Mouse (Mus musculus): ENCODE results near the gene Rarres2. TPM values are rescaled to one million over a fixed set of nuclear protein-coding genes. Genes with fewer than 3 reads are reported as not detected.
A peak's percentile ranks its signal among the peaks of the same experiment; 100 is the strongest.
"Not testable (repeated sequence)": the region's sequence is repeated elsewhere in the genome, so short reads cannot be mapped to it uniquely, and the experiment has no call there.

Gene Rarres2
- polyA plus RNA-seq, 1 experiment from 2014 or later = 14.9 TPM

- DNase-seq (ENCODE audit: low spot score) = no peak
Observed at GRCm38 (mm10) chr6:48541560-48542450, 30.8 kb downstream of the Rarres2 start.

- no peak for DNase-seq (ENCODE audit: low spot score)
Observed at GRCm38 (mm10) chr6:48540721-48541120, 31.9 kb downstream of the Rarres2 start.

DNA sequence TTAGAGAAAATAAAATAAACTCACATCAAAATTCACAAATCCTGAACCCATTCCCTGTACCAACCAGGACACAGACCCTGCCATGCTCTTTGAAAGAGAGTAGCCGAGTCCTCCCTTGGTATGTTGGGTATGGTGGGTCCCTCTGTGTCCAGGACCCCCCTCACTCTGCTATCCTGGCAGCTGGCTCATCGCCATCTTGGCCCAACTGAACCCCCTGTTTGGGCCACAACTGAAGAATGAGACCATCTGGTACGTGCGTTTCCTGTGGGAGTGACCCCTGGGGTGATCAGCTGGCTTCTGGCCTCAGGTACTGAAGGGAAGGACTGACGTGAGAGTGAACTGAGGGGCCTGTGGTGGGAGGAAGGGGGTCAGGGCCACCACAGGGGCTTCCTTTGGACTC is 32.7 kb downstream of the Rarres2 start:
- DNase-seq (ENCODE audit: low spot score) = no peak

DNA sequence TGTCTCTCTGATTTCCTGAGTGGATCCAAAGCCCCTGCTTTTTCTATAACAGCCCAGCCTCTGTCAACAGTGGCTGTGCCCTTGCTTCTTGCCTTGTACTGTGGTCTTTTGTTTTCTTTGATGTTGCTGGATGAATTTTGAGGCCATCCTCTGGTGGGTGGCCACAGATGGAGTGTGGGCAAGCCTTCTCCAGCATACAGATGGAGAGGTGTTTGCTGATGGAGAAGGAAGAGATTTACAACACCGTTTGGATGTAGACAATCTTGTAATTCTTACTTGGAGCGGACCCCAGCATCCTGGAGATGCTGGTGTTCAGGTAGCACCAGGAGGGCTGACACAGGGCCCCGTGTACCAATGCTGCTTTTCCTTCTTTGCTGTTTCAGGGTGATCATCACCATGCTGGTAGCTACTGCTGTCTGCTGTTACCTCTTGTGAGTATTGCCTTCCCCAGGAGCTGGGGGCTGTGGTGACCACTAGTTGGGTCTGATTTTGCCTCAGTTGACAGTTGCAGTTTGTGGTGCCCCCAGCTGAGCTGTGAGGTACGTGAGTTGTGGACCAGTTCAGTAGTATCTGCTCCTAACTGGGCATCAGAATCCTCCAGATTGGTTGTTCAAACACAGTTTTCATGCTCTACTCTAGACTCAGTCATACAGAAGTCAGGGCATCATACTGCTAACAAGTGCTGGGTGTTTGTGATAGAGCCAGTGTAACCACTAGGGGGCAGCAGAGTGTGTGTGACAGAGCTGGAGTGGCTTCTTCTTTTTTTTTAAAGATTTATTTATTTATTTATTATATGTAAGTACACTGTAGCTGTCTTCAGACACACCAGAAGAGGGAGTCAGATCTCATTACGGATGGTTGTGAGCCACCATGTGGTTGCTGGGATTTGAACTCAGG is 33.5 kb downstream of the Rarres2 start:
- DNase-seq (ENCODE audit: low spot score) = peak; percentile 75

- peak; percentile 38 for DNase-seq (ENCODE audit: low spot score)
Observed at GRCm38 (mm10) chr6:48537105-48537954, 35.3 kb downstream of the Rarres2 start, which contains the start of gene Atp6v0e2. Gene Atp6v0e2, plus strand, starts transcription at chr6:48537615.

- no peak for DNase-seq (ENCODE audit: low spot score)
Observed at GRCm38 (mm10) chr6:48536091-48536490, 36.5 kb downstream of the Rarres2 start.

DNA sequence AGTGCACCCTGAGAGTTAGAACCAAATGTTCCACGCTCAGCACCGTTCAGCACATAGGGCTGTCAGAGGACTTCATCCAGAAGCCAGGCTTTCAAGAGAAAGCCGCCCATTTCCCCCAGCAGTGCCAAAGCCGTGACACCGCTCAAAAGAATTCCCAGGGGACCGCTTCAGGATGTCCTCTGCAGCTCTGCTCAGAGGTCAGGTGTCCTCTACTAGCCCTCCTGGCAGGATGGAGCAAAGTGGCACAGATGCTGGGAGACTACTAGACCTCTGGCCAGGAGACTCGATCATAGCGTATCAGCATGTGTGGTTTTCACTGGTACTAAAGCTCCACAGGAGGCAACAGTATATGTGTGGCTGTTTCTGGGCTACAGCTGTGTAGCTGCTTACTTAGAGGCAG is 37.7 kb downstream of the Rarres2 start:
- DNase-seq (ENCODE audit: low spot score) = no peak

DNA sequence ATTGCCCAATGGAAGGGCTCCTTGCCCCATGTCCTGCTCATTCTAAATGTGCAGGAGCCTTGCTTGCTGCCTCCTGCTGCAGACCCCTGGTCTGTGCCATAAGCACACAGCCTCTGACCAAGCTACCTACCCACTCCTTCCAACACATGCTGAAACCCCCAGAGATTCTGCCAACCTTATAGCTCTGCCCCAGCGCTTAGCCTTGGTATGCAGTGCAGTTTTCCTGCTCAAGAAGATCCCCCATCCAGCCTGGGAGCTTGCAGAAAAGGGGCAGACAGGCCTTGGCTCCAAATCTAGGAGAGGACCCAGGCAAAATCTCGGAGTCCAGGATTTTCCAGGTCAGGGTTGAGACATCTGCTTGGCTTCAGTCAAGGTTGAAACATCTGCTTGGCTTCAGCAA is 39.1 kb downstream of the Rarres2 start:
- no peak for DNase-seq (ENCODE audit: low spot score)

DNA sequence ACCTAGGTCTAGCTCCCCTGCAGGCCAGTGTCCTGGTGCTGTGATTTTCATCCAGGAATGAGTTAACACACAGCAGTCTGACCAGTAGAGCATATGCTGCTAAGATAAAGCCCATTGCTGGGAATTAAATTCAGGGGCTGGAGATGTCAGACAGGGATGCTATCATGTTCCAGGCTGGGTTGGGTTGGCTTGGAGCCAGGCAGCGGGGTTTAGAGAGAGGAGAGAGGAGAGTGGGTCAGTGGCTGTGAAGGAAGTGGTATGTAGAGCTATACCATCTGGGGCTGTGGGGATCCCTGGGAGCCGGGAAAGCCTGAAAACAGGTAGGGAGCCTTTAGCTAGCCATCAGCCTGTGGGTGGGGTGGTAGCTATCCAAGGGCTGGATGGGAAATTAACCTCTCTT is 41.7 kb downstream of the Rarres2 start:
- DNase-seq (ENCODE audit: low spot score) = no peak

DNA sequence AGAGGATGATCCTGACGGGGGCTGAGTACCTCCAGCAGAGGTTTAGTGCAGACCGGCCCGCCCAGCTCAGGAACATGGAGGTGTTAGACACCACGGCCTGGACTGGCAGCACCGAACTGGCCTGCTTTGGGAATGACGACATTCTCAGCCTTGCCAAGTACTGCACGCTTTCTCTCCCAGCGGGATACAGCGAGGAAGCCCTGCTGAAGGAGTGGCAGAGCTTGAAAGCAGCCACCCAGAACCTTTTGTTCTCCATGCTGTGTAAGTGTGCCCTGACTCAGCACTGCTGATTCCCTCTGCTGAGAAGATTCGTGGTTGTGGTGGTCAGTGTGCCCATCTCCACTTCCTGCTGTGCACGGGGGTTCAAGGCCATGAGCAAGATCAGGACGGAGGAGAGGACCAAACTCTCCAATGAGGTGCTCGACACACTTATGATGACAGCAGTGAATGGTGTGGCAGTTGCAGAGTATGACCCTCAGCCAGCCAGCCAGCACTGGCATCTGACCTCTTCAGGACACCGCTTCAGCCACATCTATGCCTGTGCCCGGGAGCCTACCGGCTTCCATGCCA is 42.6 kb downstream of the Rarres2 start:
- no peak for DNase-seq (ENCODE audit: low spot score)

DNA sequence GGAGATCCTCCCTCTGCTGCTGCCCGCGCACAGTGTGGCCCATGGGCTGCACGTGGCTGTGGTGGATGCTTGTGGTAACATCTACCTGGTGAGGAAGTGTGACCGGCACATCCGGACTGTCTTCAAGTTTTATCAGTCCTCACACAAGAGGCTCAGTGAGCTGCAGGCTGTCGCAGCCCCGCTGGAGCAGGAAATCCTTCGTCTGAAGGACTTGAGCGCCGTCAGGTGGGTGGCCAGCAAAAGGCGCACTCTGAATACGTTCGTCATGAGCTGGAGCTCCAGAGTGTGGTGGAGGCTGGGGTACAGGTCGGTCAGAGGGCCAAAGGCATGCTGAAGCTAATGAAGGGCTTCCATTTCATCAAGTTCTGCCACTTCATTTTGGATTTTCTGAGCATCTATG is 43.3 kb downstream of the Rarres2 start:
- peak; percentile 29 for DNase-seq (ENCODE audit: low spot score)

DNA sequence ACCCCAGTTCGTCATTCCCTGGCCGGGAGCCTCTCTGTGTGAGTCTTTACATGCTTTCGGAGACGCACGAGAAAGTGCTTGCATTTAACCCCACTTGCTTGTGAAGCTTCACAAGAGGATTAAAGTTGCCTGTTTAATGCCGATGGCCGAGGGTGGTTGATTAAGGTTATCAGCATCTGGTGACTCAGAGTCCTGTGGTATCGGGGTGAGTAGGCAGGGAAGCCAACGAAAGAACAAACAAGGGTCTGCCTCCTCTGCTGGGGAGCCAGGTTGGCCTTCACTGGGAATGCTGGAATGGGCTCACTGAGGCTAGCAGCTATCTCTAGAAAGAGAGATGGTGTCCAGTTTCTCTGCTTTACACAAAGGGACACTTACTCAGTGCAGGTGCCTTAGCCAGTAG is 44.7 kb downstream of the Rarres2 start:
- DNase-seq (ENCODE audit: low spot score) = no peak

DNA sequence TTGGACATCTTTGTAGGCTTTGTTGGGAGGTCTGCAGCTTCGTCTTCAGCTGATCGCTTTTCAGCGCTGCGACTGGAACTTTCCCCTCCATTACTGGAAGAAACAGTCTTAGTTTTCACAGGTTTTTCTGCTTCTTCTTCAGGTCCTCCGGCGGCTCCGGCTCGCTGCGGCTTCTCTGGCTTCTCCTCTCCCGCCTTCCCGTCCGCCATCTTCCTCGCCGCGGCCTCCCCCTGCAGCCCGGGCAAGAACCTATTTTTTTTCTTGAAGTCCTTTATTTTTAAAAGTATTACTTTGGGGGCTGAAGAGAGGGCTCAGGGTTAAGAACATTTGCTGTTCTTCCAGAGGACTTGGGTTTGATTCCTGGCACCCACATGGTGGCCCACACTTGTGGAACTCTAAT is 47.7 kb downstream of the Rarres2 start:
- not testable (repeated sequence) for DNase-seq (ENCODE audit: low spot score)

Other genes starting within 250 kb of the Rarres2 start
- gene Krba1, start 177.2 kb downstream of the Rarres2 start, polyA plus RNA-seq (2015; fragmentation: Nextera tagmentation; extraction: Ambion mirVana) = 13.3 and 14.4 TPM in 2 replicates
- 8.6 and 9.9 TPM in 2 replicates for gene Zfp467, start 127.0 kb downstream of the Rarres2 start, polyA plus RNA-seq (2015; fragmentation: Nextera tagmentation; extraction: Ambion mirVana)
- gene Sspo, start 124.6 kb downstream of the Rarres2 start, polyA plus RNA-seq (2015; fragmentation: Nextera tagmentation; extraction: Ambion mirVana) = 0.68 and 0.77 TPM in 2 replicates
- gene Atp6v0e2, start 35.2 kb downstream of the Rarres2 start, polyA plus RNA-seq (2015; fragmentation: Nextera tagmentation; extraction: Ambion mirVana) = 0.78 and 1.1 TPM in 2 replicates
- gene Lrrc61, start 18.0 kb downstream of the Rarres2 start, polyA plus RNA-seq (2015; fragmentation: Nextera tagmentation; extraction: Ambion mirVana) = 6.1 and 6.8 TPM in 2 replicates
- 0.48 TPM in 1 of 2 replicates, not detected in the other for gene Gm45021, start 16.8 kb upstream of the Rarres2 start, polyA plus RNA-seq (2015; fragmentation: Nextera tagmentation; extraction: Ambion mirVana)
- 15.5 and 15.6 TPM in 2 replicates for gene Repin1, start 21.1 kb upstream of the Rarres2 start, polyA plus RNA-seq (2015; fragmentation: Nextera tagmentation; extraction: Ambion mirVana)
- gene Gm44965, start 21.2 kb upstream of the Rarres2 start, polyA plus RNA-seq (2015; fragmentation: Nextera tagmentation; extraction: Ambion mirVana) = not detected in 2 replicates
- gene Zfp775, start 29.3 kb upstream of the Rarres2 start, polyA plus RNA-seq (2015; fragmentation: Nextera tagmentation; extraction: Ambion mirVana) = 6.8 and 6.9 TPM in 2 replicates
- gene AI854703, start 54.0 kb upstream of the Rarres2 start, polyA plus RNA-seq (2015; fragmentation: Nextera tagmentation; extraction: Ambion mirVana) = 2.0 and 2.3 TPM in 2 replicates
- gene Gimap8, start 74.4 kb upstream of the Rarres2 start, polyA plus RNA-seq (2015; fragmentation: Nextera tagmentation; extraction: Ambion mirVana) = 11.8 and 12.8 TPM in 2 replicates
- 164 and 172 TPM in 2 replicates for gene Gimap9, start 103.3 kb upstream of the Rarres2 start, polyA plus RNA-seq (2015; fragmentation: Nextera tagmentation; extraction: Ambion mirVana)
- gene Gimap4, start 111.8 kb upstream of the Rarres2 start, polyA plus RNA-seq (2015; fragmentation: Nextera tagmentation; extraction: Ambion mirVana) = 33.0 and 34.3 TPM in 2 replicates
- 184 TPM in 2 replicates for gene Gimap6, start 135.4 kb upstream of the Rarres2 start, polyA plus RNA-seq (2015; fragmentation: Nextera tagmentation; extraction: Ambion mirVana)
- gene Gm28053, start 145.8 kb upstream of the Rarres2 start, polyA plus RNA-seq (2015; fragmentation: Nextera tagmentation; extraction: Ambion mirVana) = 11.0 and 13.9 TPM in 2 replicates
- gene Gimap7, start 145.8 kb upstream of the Rarres2 start, polyA plus RNA-seq (2015; fragmentation: Nextera tagmentation; extraction: Ambion mirVana) = 6.5 and 6.7 TPM in 2 replicates
- gene Gimap1, start 166.3 kb upstream of the Rarres2 start, polyA plus RNA-seq (2015; fragmentation: Nextera tagmentation; extraction: Ambion mirVana) = 148 and 170 TPM in 2 replicates
- 23.7 and 29.6 TPM in 2 replicates for gene Gimap5, start 173.4 kb upstream of the Rarres2 start, polyA plus RNA-seq (2015; fragmentation: Nextera tagmentation; extraction: Ambion mirVana)
- gene Gimap3, start 198.1 kb upstream of the Rarres2 start, polyA plus RNA-seq (2015; fragmentation: Nextera tagmentation; extraction: Ambion mirVana) = 3.6 and 5.3 TPM in 2 replicates

Measured in thymus, postnatal 0 days (tissue).